Mouse (Mus musculus) myocyte (in vitro differentiated cells): ENCODE data around the gene Ank3. TPM values are rescaled to one million over a fixed set of nuclear protein-coding genes. Genes with fewer than 3 reads are reported as not detected.

ENCODE experiments used
- H3K27me3 ChIP-seq: one replicate; pipeline ENCODE4 v1.6.1; 2011; ENCODE audit not compliant: control insufficient read depth, insufficient read depth, insufficient read length
- H3K36me3 ChIP-seq: one replicate; pipeline ENCODE4 v1.6.1; 2011; ENCODE audit not compliant: control insufficient read depth, insufficient read depth
- H3K4me2 ChIP-seq: one replicate; pipeline ENCODE4 v1.6.1; 2011; ENCODE audit warnings: low read depth, control low read depth
- H3K4me3 ChIP-seq: one replicate; pipeline ENCODE4 v1.5.1; 2011; ENCODE audit warnings: mild to moderate bottlenecking, control low read depth, moderate library complexity
- H3K79me2 ChIP-seq: one replicate; pipeline ENCODE4 v1.6.1; 2011; ENCODE audit not compliant: control insufficient read depth, insufficient read depth
- H3ac ChIP-seq: one replicate; pipeline ENCODE4 v1.6.1; 2011; ENCODE audit not compliant: control insufficient read depth, insufficient read length
- CEBPB ChIP-seq: IDR thresholded peaks from 2 replicates; pipeline ENCODE4 v1.6.1; 2011; ENCODE audit warnings: mild to moderate bottlenecking, moderate library complexity; ENCODE audit not compliant: poor library complexity, insufficient read depth, severe bottlenecking
- E2F4 ChIP-seq: IDR thresholded peaks from one replicate; pipeline ENCODE4 v1.6.1; 2011; ENCODE audit warnings: mild to moderate bottlenecking, control low read depth, moderate library complexity; ENCODE audit not compliant: insufficient read depth
- MAX ChIP-seq: IDR thresholded peaks from one replicate; pipeline ENCODE4 v1.6.1; 2011; ENCODE audit warnings: low read depth, mild to moderate bottlenecking, control low read depth
- MYOD1 ChIP-seq, 3 experiments: IDR thresholded peaks; one replicate each; pipeline ENCODE4 v1.6.1; 2011; ENCODE audit warnings: control low read depth in 2 of 3, low read depth in 2 of 3, mild to moderate bottlenecking in 2 of 3, moderate library complexity in 1 of 3; ENCODE audit not compliant: insufficient read length in 2 of 3, control insufficient read depth in 1 of 3
- MYOG ChIP-seq, 3 experiments: IDR thresholded peaks; one replicate each; pipeline ENCODE4 v1.6.1; 2011; ENCODE audit warnings: control low read depth in 2 of 3, low read depth in 2 of 3, mild to moderate bottlenecking in 2 of 3; ENCODE audit not compliant: insufficient read length in 2 of 3, control insufficient read depth in 1 of 3, insufficient read depth in 1 of 3
- POLR2A ChIP-seq: IDR thresholded peaks from one replicate; pipeline ENCODE4 v1.6.1; 2011; ENCODE audit warnings: low read depth, mild to moderate bottlenecking, control low read depth, moderate library complexity; ENCODE audit not compliant: insufficient read length
- POLR2AphosphoS2 ChIP-seq: IDR thresholded peaks from one replicate; pipeline ENCODE4 v1.6.1; 2011; ENCODE audit warnings: low read depth, control low read depth; ENCODE audit not compliant: insufficient read length
- REST ChIP-seq: IDR thresholded peaks from one replicate; pipeline ENCODE4 v1.6.1; 2011; ENCODE audit warnings: mild to moderate bottlenecking, control low read depth, moderate library complexity; ENCODE audit not compliant: insufficient read depth, insufficient read length
- SRF ChIP-seq: IDR thresholded peaks from one replicate; pipeline ENCODE4 v1.6.1; 2011; ENCODE audit warnings: low read depth; ENCODE audit not compliant: control insufficient read depth, insufficient read length
- TCF12 ChIP-seq: IDR thresholded peaks from one replicate; pipeline ENCODE4 v1.6.1; 2011; ENCODE audit warnings: mild to moderate bottlenecking, control low read depth; ENCODE audit not compliant: poor library complexity, insufficient read depth, severe bottlenecking
- TCF3 ChIP-seq: IDR thresholded peaks from one replicate; pipeline ENCODE4 v1.6.1; 2011; ENCODE audit warnings: low read depth, control low read depth; ENCODE audit not compliant: insufficient read length
- USF1 ChIP-seq: IDR thresholded peaks from one replicate; pipeline ENCODE4 v1.6.1; 2011; ENCODE audit warnings: low read depth, mild to moderate bottlenecking, control low read depth, moderate library complexity
- polyA plus RNA-seq: library from polyadenylated mRNA; unstranded; fragments of >200 nt; fragmentation: generic; extraction: Trizol; gene quantifications from one replicate; pipeline ENCODE4 v1.2.1, GENCODE M21; 2012; ENCODE audit warnings: missing spikeins

The Ank3 gene
- polyA plus RNA-seq, 1 experiment = 5.5 TPM

DNA sequence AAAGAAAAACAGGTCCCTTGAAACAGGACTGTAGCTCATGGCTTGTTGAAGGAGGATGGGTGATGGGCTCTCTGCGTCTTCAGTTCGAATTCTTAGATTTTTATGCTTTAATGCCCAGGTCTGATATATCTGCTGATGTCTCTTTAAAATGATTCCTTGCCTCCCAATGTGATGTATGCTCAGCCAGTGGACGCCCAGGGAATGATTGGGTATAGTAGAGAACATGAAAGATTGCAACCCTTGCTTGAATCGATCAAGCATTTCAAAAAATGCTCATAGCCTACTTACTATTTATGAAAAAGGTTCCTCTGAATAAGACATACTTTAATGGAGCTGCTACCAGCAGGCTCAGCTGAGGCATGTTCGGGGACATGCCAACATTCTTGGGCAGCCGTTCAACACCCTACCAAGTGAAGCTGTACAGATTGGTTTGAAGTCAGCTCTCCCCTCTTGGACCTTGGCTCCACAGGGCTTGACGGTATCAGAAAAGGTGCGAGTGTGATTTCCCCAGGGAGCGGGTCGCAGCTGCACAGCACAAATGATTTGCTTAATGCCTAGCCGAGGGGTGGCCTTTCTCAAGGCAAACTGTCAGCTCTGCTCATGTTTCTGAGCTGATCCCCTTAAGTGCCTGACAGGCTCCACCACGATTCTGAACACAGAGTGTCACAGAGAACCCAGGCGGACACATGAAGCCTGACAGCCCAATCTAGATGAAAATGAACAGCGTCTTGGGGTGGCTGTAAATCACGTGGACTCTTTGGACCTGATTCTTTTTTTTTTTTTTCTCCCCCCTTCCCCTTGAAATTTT is 136.8 kb downstream of the Ank3 start:
- Histone ChIP-seq H3ac (no peak overlapping the region), H3K27me3 (no peaks in the 10 kb centered on the region), H3K4me3 (peak overlapping the region; percentile 31), H3K36me3 (no peaks in the 10 kb centered on the region), H3K4me2 (peak overlapping the region; percentile 56), H3K79me2 (no peaks in the 10 kb centered on the region)
- no peak for TF ChIP-seq USF1

GRCm38 (mm10) chr10:69535931-69536200 is 137.3 kb downstream of the Ank3 start:
- no peaks in the 10 kb centered on the region for H3K36me3 ChIP-seq

DNA sequence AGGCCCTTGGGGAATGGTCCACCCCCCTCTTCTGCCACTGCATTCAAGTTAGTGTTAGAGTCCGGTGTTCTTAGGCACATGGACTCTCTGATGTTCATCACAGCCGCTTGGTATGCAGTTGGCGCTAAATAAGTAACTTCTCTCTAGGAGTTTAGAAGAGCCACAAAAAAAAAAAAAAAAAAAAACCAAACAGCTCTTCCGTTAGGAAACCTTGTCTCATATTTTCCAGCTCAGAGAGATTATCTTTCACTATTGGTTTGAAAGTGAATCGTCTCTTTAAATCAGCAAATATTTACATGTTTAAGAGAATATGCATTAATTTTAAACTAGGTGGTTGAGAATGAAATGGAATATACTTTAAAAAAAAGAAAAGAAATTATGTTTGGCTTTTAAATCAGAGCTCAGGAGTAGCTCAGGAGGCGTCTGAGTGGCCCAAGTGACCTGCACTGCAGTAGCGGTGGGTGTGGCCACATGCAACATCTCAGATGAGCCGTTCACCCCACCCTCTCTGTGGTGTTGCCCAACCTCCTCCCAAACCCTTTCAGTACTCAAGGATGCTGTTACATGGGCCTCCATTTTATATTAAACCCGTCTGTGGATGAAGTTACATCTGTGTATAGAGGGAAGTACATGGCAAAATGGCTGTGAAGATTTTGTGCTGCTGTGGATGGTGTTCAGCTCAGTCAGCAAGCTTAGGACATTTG is 138.0 kb downstream of the Ank3 start:
- H3K4me2 ChIP-seq = no peak overlapping the region
- H3K79me2 ChIP-seq = no peaks in the 10 kb centered on the region
- no peaks in the 10 kb centered on the region for H3K27me3 ChIP-seq
- no peak overlapping the region for H3K4me3 ChIP-seq
- H3K36me3 ChIP-seq = no peaks in the 10 kb centered on the region
- TF ChIP-seq MYOG (IDR thresholded peaks at IDR 0.05; ENCODE audit: control insufficient read depth in 1 of 3, insufficient read depth in 1 of 3, insufficient read length in 2 of 3, low read depth in 2 of 3) (no peak), CEBPB (no peak), E2F4 (no peak), MYOD1 (IDR thresholded peaks at IDR 0.05; ENCODE audit: control insufficient read depth in 1 of 3, insufficient read length in 2 of 3, low read depth in 2 of 3) (no peak), POLR2A (no peak), TCF12 (no peak), MAX (no peak)
- no peak overlapping the region for H3ac ChIP-seq

More at GRCm38 (mm10) chr10:69535931-69536200, 137.3 kb downstream of the Ank3 start:
- H3K27me3 ChIP-seq = no peaks in the 10 kb centered on the region
- no peak overlapping the region for H3ac ChIP-seq
- H3K4me2 ChIP-seq = peak overlapping the region; percentile 56
- no peaks in the 10 kb centered on the region for H3K79me2 ChIP-seq
- peak overlapping the region; percentile 31 for H3K4me3 ChIP-seq
- TF ChIP-seq SRF (no peak), MYOD1 (IDR thresholded peaks at IDR 0.05; ENCODE audit: control insufficient read depth in 1 of 3, insufficient read length in 2 of 3, low read depth in 2 of 3) (no peak), CEBPB (no peak), MYOG (IDR thresholded peaks at IDR 0.05; ENCODE audit: control insufficient read depth in 1 of 3, insufficient read depth in 1 of 3, insufficient read length in 2 of 3, low read depth in 2 of 3) (no peak), USF1 (no peak), E2F4 (no peak), MAX (no peak), REST (no peak), TCF12 (no peak), POLR2A (no peak), TCF3 (no peak), POLR2AphosphoS2 (no peak)

DNA sequence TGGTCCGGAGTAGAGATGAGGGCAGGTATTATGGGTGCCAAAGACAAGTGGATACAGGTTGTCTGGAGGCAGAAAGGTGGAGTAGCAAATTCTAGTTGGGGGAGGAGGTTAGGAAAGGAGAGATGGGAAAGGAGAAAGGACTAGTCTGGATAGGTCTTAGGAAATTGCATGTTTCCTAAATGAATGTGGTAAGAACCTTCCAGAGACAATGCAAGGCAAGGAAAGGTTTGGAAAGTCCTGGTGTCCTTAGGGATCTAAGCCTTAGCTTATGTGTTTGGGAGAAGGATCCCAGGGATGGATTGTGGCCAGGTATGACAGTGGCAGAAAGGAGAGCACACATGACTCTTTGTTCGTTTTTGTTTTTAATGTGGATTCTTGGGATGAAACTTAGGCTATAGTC is 139.7 kb downstream of the Ank3 start:
- H3K36me3 ChIP-seq = no peaks in the 10 kb centered on the region
- no peak overlapping the region for H3K4me2 ChIP-seq
- H3K4me3 ChIP-seq = no peak overlapping the region
- TF ChIP-seq SRF = no peak
- TF ChIP-seq TCF12 = no peak
- no peak for TF ChIP-seq POLR2A
- no peak for TF ChIP-seq CEBPB
- TF ChIP-seq POLR2AphosphoS2 = no peak
- no peak for TF ChIP-seq TCF3
- no peak for TF ChIP-seq E2F4
- TF ChIP-seq MYOD1 (IDR thresholded peaks at IDR 0.05; ENCODE audit: control insufficient read depth in 1 of 3, insufficient read length in 2 of 3, low read depth in 2 of 3) = no peak
- no peaks in the 10 kb centered on the region for H3K27me3 ChIP-seq
- no peaks in the 10 kb centered on the region for H3K79me2 ChIP-seq
- no peak overlapping the region for H3ac ChIP-seq

DNA sequence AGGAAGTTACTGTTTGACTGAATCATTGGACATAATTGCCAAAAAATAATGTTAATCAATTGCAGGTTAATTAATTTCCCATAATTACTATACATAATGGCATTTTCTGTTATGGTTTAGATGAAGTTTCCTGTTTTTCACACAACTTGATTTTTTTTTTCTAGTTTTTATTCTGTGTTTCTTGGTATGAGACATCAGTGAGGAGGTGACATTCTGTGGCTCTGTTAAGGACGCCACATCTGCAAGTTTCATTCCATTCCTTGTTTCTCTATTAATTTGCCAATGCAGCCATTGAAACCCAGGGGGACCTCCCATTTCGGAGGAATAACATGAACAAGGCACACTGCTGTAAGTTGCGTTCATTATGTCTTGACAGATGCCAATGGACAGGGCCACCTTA is 143.9 kb downstream of the Ank3 start:
- Histone ChIP-seq H3K27me3 (no peaks in the 10 kb centered on the region), H3ac (no peak overlapping the region), H3K4me3 (no peak overlapping the region), H3K4me2 (no peak overlapping the region), H3K79me2 (no peaks in the 10 kb centered on the region), H3K36me3 (no peaks in the 10 kb centered on the region)
- TF ChIP-seq POLR2A (no peak), TCF3 (no peak), CEBPB (no peak), E2F4 (no peak), POLR2AphosphoS2 (no peak), REST (no peak), MYOD1 (IDR thresholded peaks at IDR 0.05; ENCODE audit: control insufficient read depth in 1 of 3, insufficient read length in 2 of 3, low read depth in 2 of 3) (no peak), SRF (no peak), MYOG (IDR thresholded peaks at IDR 0.05; ENCODE audit: control insufficient read depth in 1 of 3, insufficient read depth in 1 of 3, insufficient read length in 2 of 3, low read depth in 2 of 3) (no peak), TCF12 (no peak), MAX (no peak), USF1 (no peak)
